Mouse (Mus musculus): ENCODE measurements around the gene Tbc1d9b.
A peak's percentile ranks its signal among the peaks of the same experiment; 100 is the strongest.

Gene Tbc1d9b

GRCm38 (mm10) chr11:50210505-50211151 lies 79.4 kb downstream of the Tbc1d9b start, which contains the start of the genes Sqstm1 and Mgat4b:
Gene Sqstm1, minus strand, starts transcription at chr11:50210827.
Gene Mgat4b, plus strand, starts transcription at chr11:50210890.
- DNase-seq (ENCODE audit: extremely low spot score), result peak; percentile 86

GRCm38 (mm10) chr11:50211322-50212059 lies 80.3 kb downstream of the Tbc1d9b start:
- no peak for DNase-seq (ENCODE audit: extremely low spot score)

GRCm38 (mm10) chr11:50212060-50212739 lies 81.0 kb downstream of the Tbc1d9b start:
- DNase-seq (ENCODE audit: extremely low spot score), result no peak

- no peak for DNase-seq (ENCODE audit: extremely low spot score)
Observed at GRCm38 (mm10) chr11:50212848-50213758, 81.9 kb downstream of the Tbc1d9b start.

- DNase-seq (ENCODE audit: extremely low spot score), result no peak
Observed at GRCm38 (mm10) chr11:50214631-50215030, 83.4 kb downstream of the Tbc1d9b start.

- no peak for DNase-seq (ENCODE audit: extremely low spot score)
Observed at GRCm38 (mm10) chr11:50215633-50216032, 84.4 kb downstream of the Tbc1d9b start.

GRCm38 (mm10) chr11:50216724-50217366 lies 85.6 kb downstream of the Tbc1d9b start:
- no peak for DNase-seq (ENCODE audit: extremely low spot score)

- no peak for DNase-seq (ENCODE audit: extremely low spot score)
Observed at GRCm38 (mm10) chr11:50217811-50218210, 86.6 kb downstream of the Tbc1d9b start.

GRCm38 (mm10) chr11:50219833-50220232 lies 88.6 kb downstream of the Tbc1d9b start:
- DNase-seq (ENCODE audit: extremely low spot score), result no peak

All from embryo, embryonic 9.5 days (tissue).